Mouse (Mus musculus): ENCODE data around the gene Slc35e2.
"Not testable (repeated sequence)": the region's sequence is repeated elsewhere in the genome, so short reads cannot be mapped to it uniquely, and the experiment has no call there.

The Slc35e2 gene

DNA sequence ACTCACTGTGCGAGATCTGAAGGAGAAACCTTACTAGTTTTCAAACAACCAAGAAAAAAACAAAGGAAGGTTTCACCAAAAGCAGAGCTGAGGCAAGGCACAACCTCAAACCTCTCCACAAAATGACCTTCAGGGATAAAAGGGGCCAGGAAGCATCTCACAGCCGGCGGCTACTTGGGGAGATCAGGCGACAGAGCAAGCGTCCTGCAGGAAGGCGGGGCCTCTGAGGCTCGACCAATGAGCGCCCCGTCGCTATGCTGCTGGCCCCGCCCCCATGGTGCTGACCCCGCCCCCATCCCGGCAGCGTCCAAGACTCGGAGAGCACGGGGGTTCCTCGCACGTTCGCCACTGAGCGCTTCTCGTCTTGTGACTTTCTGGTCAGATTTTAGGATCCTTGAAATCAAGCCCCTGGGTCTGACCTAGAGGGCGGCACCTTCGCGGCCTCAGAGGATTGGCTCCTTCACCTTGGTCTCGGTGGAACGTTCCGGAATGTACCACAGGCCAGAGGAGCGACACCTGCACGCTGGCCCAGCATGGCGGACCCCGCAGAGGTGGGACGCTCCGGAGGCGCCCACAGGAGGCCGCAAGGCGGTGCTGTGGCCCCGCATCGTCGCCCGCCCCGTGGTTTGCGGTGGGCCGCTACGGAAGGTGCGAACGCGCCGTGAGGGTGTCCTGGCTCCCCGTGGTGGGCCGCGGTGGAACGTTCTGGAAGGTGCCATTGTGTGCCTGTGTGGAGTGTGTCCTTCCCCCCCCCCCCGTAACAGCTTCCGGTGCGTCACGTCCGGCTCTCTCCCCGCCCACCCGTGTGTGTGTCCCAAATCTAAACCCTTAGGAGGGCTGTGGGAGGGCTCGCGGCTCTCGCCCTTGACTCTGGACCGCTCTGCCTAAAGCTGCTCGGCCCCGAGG lies at the start of gene Slc35e2:
Slc35e2 (plus strand) TSS at position 326 of the 906 bp plus-strand sequence.
- DNase-seq (ENCODE audit: low read depth, low spot score): peak; percentile 92

DNA sequence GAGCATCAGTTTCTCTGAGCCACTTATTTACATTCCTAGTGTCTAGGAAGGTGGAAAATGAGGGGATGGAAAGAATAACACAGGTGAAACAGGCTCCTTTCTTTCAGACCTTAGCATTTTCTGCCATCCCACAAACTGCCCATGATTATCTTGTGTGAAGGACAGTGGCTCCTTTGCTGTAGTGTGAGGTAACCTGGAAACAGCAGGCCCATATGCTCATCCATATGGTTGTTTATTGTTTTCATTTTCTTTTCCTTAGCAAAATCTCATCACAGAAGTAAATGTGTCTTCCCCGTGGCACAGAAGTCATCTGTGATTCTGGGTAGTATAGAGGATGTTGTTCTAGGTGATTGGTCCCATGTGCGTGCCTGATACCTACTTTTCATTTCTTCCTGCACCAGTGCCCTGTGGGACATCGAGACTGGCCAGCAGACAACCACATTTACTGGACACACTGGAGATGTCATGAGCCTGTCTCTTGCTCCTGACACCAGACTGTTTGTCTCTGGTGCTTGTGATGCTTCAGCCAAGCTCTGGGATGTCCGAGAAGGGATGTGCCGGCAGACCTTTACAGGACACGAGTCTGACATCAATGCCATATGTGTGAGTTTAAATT lies 48.2 kb upstream of the Slc35e2 start:
- DNase-seq (ENCODE audit: low read depth, low spot score): no peak

DNA sequence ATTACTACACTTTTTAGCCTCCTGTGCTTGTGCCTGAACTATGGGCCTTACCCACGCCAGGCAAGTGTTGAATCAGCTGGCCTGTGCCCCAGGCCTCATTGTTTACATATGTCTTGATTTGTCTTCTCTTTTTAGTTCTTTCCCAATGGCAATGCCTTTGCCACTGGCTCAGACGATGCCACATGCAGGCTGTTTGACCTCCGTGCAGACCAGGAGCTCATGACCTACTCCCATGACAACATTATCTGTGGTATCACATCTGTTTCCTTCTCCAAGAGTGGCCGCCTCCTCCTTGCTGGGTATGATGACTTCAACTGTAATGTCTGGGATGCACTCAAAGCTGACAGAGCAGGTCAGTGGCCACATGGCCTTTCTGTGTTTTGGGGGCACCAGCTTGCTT lies 46.3 kb upstream of the Slc35e2 start:
- no peak for DNase-seq (ENCODE audit: low read depth, low spot score)

DNA sequence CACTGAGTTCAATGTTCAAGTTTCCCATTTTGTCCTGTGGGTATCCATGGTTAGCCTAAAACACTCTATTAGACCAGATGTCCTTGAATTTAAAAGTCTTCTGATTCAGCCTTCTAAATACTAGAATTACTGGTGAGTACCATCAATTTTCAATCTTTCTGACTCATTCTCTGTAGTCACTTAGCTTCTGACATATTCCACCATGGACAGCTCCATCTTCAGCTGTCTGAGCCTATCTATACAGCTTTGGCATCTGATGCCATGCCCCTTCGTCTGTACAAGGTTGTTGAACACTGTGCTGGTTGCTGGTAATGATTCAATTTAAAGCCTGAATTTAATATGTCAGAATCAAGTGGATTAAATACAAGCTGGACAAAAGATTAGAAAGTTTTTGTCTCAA lies 45.8 kb upstream of the Slc35e2 start:
- peak; percentile 34 for DNase-seq (ENCODE audit: low read depth, low spot score)

DNA sequence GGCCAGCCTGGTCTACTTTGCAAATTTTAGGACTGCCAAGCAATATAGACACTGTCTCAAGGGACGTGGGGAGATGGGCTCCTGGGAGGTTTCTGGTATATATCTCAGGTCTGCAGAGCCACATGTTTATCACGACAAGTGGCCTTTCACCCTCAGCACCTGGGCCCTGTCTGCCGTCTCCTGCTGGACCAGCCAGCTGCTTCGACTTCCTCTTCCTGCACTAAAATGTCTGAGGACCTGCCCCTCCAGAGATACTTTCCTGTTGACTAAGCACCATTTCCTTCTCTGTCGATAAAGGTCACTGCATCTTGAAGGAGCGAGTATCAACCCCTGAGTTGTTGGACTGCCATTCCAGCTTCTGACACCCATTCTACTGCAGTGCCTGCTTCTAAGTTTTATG lies 41.8 kb upstream of the Slc35e2 start:
- no peak for DNase-seq (ENCODE audit: low read depth, low spot score)

DNA sequence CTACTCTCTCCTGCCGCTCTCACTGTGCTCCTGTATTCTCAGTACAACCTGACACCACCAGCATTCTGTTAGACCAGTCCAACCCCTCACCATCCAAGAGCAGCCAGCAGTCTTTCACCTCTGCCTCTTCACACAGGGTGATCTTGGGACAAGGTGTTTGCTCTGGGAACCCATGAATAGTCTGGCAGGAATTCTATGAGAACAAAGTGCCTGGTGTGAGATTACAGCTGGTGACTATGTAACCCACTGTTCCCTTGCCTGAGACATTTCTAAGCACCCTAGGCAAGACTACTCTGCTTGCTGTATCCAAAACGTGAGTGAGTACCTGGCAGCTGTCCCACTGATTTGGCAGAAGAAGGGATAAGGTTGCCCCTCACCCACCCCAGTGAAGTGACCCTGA lies 40.3 kb upstream of the Slc35e2 start:
- no peak for DNase-seq (ENCODE audit: low read depth, low spot score)

DNA sequence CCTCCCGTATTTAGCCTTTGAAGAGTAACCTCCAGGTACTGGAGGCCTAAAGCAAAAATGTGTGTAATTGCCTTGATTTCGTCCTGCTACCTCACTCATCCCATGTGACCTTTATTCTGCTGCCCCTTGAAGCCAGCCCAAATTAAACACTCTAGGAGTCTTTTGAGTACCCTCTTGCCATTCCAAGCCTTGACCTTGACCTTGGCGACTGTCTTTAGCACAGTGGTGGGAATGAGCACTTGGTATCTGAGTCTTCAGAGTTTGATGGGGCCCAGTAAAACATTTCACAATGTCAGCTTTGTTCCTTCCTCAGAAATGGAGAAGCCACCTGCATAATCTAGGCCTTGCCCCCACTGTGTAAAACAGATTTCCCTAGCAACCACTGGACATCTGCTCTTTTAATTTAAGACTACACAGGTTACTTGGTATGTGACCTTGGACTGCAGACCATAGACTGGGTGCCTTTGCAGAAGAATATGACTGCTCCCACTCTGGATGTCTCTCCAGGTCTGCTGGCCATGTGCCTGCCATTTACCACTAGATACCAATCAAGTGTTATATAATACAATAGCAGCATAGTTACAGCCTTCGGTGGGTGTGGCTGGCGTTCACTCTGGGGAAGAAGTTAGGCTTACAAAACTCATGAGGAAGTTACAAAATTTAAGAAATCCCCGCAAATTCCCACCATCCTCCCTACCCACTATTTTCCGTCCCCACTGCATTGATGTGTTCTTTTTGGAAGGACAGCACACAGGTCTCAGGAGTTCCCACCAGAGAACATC lies 39.4 kb upstream of the Slc35e2 start, which contains the start of gene Nadk:
Nadk (plus strand) TSS at position 718 of the 782 bp plus-strand sequence.
- DNase-seq (ENCODE audit: low read depth, low spot score): peak; percentile 50

DNA sequence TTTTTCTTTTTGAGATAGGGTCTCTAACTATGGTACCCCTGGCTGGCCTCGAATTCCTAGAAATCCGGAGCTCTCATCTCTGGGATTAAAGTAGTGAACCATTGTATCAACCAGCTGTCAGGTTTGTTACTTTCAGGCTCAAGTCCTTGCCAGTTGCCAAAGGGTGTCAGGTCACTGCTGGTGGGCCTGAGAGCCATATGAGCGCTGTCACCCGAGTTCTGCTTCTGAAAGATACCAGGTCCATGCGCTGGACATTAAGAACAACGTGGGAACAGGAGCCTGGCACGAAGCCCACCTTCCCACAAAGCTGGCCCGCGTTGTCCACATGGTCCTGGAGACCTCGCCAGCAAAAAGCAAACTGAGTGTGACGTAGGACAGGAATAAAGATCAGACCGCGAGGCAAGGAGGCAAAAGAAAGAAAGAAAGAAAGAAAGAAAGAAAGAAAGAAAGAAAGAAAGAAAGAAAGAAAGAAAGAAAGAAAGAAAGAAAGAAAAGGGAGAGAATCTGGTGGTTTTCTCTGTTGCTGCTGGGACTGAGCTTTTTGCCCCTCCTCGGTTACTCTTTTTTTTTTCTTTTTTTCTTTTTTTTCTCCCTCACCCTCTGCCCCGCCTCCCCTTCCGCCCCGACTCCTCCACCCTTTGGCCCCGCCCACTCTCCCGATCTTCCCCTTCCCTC lies 38.4 kb upstream of the Slc35e2 start:
- DNase-seq (ENCODE audit: low read depth, low spot score): peak; percentile 81

DNA sequence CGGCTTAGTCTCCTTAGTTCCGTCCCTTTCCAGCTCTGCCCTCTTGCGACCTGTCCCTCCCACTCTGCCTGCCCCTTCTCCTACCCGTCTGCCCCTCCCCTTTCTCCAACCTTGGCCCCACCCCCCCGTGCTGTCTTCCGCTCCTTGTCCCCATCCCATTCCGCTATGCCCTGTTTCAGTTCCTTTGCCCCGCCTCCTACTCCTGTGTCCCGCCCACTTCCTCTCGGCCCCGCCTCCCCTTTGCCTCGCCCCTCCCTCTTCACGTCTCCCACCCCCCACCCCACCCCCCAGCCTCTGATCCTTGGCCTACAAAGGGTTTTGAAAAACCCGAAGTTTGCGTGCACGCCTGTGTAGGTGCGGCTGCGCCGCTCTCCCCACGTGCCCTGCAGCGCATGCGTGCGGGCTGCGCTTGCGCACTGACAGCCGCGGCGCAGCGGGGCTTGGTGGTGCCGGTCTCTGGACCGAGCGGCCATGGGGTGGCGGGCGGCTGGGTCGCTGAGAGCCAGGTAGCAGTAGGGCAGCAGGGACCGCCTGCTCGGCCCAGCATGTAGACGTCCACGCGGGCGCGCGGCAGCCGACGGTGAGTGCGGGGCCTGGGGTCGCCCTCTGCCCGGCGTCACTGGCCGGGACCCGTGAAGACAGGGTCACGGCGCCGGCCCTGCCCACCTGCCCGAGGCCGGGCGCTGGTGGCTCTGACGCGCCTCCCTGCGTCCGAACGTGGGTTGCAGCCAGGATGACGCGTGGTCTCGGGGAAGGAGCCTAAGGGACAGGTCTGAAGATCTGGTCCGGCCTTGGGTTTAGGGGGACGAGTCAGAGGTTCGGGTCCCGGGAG lies 37.6 kb upstream of the Slc35e2 start:
- peak; percentile 99 for DNase-seq (ENCODE audit: low read depth, low spot score)

DNA sequence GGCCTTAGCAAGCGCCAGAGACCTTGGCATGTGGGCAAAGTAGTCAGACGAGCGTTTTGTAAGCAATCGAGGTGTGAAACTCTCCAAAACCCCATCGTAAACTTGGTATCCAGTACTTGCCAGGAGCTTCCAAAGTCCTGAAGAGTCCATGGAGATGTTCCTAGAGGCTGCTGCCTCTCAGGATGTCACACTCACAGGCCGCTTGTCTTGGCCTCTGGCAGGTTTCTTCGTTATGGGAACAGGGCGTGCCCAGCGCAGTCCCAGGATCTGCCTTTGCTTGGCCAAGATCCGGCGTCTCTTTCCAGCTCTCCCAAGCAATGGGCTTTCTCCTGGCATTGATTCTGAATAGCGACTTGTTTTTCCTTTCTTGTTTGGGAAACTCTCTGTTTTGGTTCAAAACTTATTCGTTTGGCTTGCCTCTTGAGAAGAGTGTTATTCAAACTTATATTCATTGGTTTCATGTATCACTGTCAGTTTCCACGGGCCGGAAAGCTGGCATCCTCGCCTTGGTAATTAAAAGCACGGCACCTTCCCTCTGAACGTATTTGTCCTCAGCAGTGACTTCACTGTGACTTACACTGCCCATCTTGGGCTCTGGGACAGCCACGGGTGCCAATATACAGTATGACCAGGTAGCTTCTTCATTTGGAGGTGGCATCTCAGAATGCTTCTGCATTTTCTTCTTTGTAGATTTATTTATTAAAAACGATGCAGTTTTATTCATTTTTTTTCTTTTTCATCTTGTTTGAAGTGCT lies 36.7 kb upstream of the Slc35e2 start:
- peak; percentile 73 for DNase-seq (ENCODE audit: low read depth, low spot score)

DNA sequence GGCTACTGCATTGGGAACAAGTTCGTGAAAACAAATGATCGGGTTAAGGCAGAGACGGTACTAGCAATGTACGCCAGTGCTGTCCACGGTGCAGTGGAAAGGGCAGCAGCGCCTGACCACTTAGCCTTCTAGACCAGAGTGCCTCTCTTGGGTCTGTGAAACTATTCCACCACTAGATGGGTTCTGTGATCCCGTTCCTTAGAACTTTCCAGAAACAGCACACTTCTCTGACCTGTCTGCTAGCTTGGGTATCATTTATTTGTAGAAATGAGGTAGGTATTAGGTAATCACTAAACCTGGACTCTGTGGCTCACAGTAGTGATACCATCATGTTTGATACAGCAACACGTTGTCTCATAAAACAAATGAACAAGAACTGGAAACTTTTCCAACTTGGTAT lies 34.7 kb upstream of the Slc35e2 start:
- DNase-seq (ENCODE audit: low read depth, low spot score): peak; percentile 32

DNA sequence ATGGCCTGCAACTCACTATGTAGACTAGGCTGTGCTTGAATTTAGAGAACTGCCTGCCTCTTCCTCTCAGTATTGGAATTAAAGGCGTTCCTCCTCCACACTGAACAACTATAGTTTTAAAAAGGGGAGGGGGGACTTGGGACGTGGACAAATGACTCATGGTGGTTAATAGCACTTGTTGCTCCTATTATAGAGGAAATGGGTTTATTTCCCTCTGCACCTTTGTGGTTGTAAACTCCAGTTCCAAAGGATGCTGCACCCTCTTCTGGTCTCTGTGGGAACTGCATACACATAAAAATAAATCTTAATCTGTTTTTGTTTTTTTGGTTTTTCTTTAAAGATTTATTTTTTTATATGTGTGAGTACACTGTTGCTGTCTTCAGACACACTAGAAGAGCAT lies 33.0 kb upstream of the Slc35e2 start:
- DNase-seq (ENCODE audit: low read depth, low spot score): peak; percentile 70

DNA sequence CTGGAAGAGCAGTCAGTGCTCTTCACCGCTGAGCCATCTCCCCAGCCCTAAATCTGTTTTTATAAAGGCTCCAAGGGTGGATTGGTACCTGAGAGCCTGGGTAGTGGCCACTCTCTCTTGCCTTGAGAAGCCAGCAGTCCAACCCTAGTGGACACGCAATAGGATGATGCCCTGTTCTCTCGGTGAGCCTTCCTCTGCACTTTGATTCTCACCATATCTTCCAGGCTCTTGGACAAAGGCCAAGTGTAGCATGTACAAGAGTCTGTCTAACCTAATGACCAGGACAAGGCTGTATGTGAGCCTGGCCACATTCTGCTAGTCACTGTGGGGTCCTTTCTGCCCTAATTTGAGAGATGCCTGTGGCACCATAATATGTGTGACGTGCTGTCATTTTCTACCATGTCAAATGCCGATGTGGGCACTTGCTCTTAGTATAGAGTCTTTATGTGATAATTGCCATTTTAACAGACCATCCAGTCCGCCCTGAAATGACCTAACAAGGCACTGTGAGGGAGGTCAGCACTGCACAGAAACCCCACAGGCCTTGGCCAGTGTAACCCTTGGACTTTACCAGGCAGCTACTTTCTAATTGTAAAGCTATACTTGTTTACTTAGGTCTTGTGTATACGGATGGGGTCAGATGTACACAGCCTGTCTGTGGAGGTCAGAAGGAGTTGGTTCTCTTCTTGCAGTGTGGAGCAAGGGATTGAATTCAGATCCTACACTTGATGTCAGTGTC lies 32.4 kb upstream of the Slc35e2 start:
- DNase-seq (ENCODE audit: low read depth, low spot score): no peak

DNA sequence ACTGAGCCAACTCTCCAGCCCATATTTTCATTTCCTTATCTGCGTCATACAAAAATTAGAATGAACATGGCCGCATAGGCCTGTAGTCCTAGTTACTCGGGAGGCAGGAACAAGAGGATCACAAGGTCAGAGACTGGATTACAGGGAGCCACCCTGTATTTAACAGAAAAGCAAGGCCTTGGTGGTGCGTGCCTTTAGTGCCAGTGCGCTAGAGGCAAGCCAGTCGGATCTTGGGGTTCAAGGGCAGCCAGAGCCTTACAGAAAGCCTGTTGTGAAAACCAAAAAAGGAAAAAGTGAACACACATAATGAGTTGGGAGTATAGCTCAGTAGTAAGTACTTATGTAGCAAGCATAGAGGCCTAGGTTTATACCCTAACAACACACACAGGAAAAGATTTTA lies 31.4 kb upstream of the Slc35e2 start:
- DNase-seq (ENCODE audit: low read depth, low spot score): no peak

DNA sequence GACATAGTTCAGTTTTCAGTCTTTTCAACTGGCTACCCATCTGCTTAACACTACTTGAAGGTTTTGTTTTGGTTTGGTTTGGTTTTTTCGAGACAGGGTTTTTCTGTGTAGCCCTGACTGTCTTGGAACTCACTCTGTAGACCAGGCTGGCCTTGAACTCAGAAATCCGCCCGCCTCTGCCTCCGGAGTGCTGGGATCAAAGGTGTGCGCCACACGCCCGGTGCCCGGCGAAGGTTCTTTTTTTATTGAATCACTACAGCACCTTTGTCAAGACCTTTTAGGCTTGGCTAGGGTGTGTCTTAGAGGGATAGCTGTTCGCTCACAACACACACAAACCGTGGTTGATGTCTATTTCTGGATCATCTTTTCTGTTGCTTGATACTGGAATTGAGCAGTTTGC lies 30.9 kb upstream of the Slc35e2 start:
- DNase-seq (ENCODE audit: low read depth, low spot score): not testable (repeated sequence)

DNA sequence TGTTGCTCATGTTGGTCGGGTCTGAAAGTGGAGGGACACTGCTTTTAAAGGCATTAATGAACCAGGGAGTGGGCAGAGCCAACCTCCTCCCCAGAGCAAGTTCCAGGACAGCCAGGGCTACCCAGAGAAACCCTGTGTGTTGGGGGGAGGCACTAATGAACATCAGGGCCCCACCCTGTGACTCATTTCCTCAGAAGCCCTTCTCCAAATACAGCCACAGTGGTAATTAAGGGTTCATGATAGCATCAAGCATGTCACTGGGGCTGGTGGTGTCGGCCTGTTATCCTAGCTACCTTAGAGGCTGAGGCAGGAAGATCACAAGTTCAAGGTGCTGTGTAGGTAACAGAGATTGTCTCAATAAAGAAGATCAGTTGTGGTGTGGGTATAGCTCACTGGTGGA lies 29.8 kb upstream of the Slc35e2 start:
- peak; percentile 59 for DNase-seq (ENCODE audit: low read depth, low spot score)

DNA sequence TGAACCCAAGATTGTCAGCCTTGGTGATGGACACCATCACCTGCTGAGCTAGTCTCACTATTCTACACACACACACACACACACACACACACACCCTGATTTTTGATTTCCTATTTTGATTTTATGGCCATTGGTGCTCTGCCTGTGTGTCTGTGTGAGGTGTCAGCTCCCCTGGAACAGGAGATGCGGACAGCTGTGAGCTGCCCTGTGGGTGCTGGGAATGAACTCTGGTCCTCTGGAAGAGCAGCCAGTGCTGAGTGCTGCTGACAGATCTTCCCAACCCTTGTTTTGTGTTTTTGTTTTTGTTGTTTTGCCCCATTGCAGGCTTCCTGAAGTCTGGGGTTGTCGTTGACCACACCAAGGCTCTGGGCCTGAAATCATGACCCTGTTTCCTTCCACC lies 28.1 kb upstream of the Slc35e2 start:
- DNase-seq (ENCODE audit: low read depth, low spot score): no peak

DNA sequence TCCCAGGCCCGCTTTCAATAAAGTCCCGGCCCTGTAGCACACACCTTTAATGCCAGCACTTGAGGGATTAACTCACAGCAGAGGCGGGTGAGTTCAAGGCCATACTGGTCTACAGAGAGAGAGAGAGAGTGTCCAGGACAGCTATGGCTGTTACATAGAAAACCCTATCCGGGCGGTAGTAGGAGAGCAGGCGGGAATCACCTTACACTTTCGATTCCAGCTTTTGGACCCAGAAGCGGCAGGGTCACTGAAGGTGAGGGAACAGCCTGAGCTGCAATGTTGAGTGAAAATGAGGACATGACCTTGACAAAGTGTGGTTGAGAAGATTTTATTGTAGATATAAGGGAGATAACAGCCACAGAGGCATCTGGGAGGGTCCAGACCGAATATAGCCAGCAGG lies 27.3 kb upstream of the Slc35e2 start:
- DNase-seq (ENCODE audit: low read depth, low spot score): no peak

DNA sequence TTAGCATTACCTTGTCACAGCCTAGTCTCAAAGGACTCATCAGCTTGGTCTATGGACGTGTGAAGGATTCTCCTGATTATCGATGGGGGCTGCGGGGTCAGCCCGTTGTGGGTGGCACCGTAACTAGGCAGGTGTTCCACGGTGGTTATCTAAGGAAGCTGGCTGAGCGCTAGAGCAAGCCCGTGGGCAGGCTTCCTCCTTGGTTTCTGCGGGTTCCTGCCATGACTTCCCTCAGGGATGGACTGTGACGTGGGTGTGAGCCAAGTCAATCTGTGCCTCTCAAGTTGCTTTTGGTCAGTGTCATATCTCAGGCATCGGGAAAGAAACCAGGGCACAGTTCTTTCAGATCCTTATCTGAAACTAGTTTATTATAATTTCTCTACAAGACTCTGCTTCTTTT lies 26.3 kb upstream of the Slc35e2 start:
- DNase-seq (ENCODE audit: low read depth, low spot score): no peak

All from 3T3-L1 (cell line).